Mouse (Mus musculus) embryonic fibroblast, embryonic 13.5 days (primary cell): ENCODE measurements around the gene B3gnt8.

Source experiments
- CTCF ChIP-seq: IDR thresholded peaks from 2 replicates; pipeline ENCODE4 v1.5.1; 2011; ENCODE audit warnings: mild to moderate bottlenecking, control low read depth, low read length, moderate library complexity, borderline replicate concordance; ENCODE audit not compliant: insufficient read depth
- POLR2A ChIP-seq: IDR thresholded peaks from 2 replicates; pipeline ENCODE4 v1.6.1; 2011; ENCODE audit warnings: low read depth, mild to moderate bottlenecking, control low read depth, low read length, moderate library complexity

GRCm38 (mm10) chr7:25657785-25658184 is 31.3 kb downstream of the B3gnt8 start:
- TF ChIP-seq CTCF (no peak), POLR2A (no peak)
